Mouse (Mus musculus) embryo, embryonic 11.5 days (tissue): ENCODE data around the gene Insl5.

ENCODE experiments used
- DNase-seq: peaks from one replicate; pipeline ENCODE4 v3.0.0-alpha.2; 2012; ENCODE audit warnings: low read depth, low spot score

Insl5 gene

GRCm38 (mm10) chr4:103026621-103027020 lies at the start of gene Insl5:
Gene Insl5, minus strand, starts transcription at chr4:103026842.
- no peak for DNase-seq

GRCm38 (mm10) chr4:103070631-103071030 lies 44.0 kb upstream of the Insl5 start:
- DNase-seq: no peak

- no peak for DNase-seq
Observed at GRCm38 (mm10) chr4:103067906-103068655, 41.4 kb upstream of the Insl5 start.

GRCm38 (mm10) chr4:103064976-103065375 lies 38.3 kb upstream of the Insl5 start:
- DNase-seq: no peak

- DNase-seq: no peak
Observed at GRCm38 (mm10) chr4:103064421-103064820, 37.8 kb upstream of the Insl5 start.

- DNase-seq: no peak
Observed at GRCm38 (mm10) chr4:103056909-103057308, 30.3 kb upstream of the Insl5 start.

- DNase-seq: no peak
Observed at GRCm38 (mm10) chr4:103048046-103048445, 21.4 kb upstream of the Insl5 start.

- no peak for DNase-seq
Observed at GRCm38 (mm10) chr4:103042997-103043396, 16.4 kb upstream of the Insl5 start.

- no peak for DNase-seq
Observed at GRCm38 (mm10) chr4:103039838-103040191, 13.2 kb upstream of the Insl5 start.

GRCm38 (mm10) chr4:103039103-103039837 lies 12.6 kb upstream of the Insl5 start:
- DNase-seq: no peak

GRCm38 (mm10) chr4:103028177-103029088 lies 1.8 kb upstream of the Insl5 start:
- DNase-seq: no peak

- no peak for DNase-seq
Observed at GRCm38 (mm10) chr4:103027745-103028144, 1.1 kb upstream of the Insl5 start.

GRCm38 (mm10) chr4:103013490-103013889 lies 13.2 kb downstream of the Insl5 start:
- no peak for DNase-seq

- DNase-seq: no peak
Observed at GRCm38 (mm10) chr4:103011823-103012222, 14.8 kb downstream of the Insl5 start.

GRCm38 (mm10) chr4:103010734-103011133 lies 15.9 kb downstream of the Insl5 start:
- no peak for DNase-seq

- DNase-seq: no peak
Observed at GRCm38 (mm10) chr4:103006943-103007418, 19.7 kb downstream of the Insl5 start.

GRCm38 (mm10) chr4:103006266-103006665 lies 20.4 kb downstream of the Insl5 start:
- no peak for DNase-seq

- DNase-seq: no peak
Observed at GRCm38 (mm10) chr4:103005190-103005945, 21.3 kb downstream of the Insl5 start.

- no peak for DNase-seq
Observed at GRCm38 (mm10) chr4:103004681-103005080, 22.0 kb downstream of the Insl5 start.

- no peak for DNase-seq
Observed at GRCm38 (mm10) chr4:102991685-102992084, 35.0 kb downstream of the Insl5 start.
